Mouse (Mus musculus): Measurements from ENCODE around the gene Spata3. TPM values are rescaled to one million over a fixed set of nuclear protein-coding genes. Genes with fewer than 3 reads are reported as not detected.
"Not testable (repeated sequence)": the region's sequence is repeated elsewhere in the genome, so short reads cannot be mapped to it uniquely, and the experiment has no call there.

Spata3 gene
- polyA plus RNA-seq, 1 experiment: not detected

GRCm38 (mm10) chr1:85992175-85992574 lies 24.4 kb upstream of the Spata3 start:
- Histone ChIP-seq H3K27ac (ENCODE audit: insufficient read depth, low read depth, low read length) (no peak overlapping the region), H3K4me1 (ENCODE audit: control insufficient read depth, insufficient read depth, low read length) (peaks cover 14% of the 10 kb centered on the region), H3K4me3 (ENCODE audit: insufficient read depth, low read length) (no peak overlapping the region)
- TF ChIP-seq POLR2A (IDR thresholded peaks at IDR 0.05; ENCODE audit: borderline replicate concordance, low read depth, low read length): no peak

DNA sequence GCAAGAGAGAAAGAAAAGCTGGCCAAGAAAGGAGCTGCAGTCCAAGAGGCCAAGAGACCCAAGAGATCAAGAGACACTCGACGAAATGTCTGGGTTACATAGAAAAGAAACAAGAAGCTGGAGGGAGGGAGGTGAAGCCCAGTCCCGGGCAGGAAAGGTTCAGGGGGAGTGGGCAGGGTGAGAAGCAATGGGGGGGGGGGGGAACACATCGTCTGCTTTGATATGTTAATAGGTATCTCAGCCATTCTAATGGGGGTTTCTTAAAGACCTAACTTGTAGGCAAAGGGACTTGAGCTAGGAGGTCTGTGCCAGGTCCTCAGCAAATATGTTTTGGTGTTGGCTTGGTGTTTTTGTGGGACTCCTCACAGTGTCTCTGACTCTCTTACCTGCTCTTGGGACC lies 23.1 kb upstream of the Spata3 start:
- TF ChIP-seq POLR2A (IDR thresholded peaks at IDR 0.05; ENCODE audit: borderline replicate concordance, low read depth, low read length) (no peak), CTCF (IDR thresholded peaks at IDR 0.05; ENCODE audit: low read depth, low read length) (no peak)
- Histone ChIP-seq H3K27ac (ENCODE audit: insufficient read depth, low read depth, low read length) (no peak overlapping the region), H3K4me1 (ENCODE audit: control insufficient read depth, insufficient read depth, low read length) (peaks cover 5% of the 10 kb centered on the region), H3K4me3 (ENCODE audit: insufficient read depth, low read length) (no peak overlapping the region)

DNA sequence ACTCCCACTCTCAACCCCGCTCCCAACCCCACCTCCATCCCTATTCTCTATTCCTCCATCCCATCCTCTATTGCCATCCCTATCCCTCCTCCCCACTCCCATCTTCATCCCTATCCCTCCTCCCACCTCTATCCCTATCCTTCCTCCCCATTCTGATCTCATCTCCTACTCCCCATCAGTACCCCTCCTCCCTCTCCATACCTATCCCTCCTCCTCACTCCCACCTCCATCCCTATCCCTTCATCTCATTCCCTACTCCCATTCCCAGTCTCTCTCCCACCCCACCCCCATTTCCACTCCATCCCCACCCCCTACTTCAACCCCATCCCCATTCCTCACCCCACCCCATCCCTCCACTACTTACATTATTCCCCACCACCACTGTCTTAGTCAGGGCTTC lies 19.4 kb upstream of the Spata3 start:
- Histone ChIP-seq H3K4me1 (ENCODE audit: control insufficient read depth, insufficient read depth, low read length) (no peaks in the 10 kb centered on the region), H3K4me3 (ENCODE audit: insufficient read depth, low read length) (no peak overlapping the region), H3K27ac (ENCODE audit: insufficient read depth, low read depth, low read length) (no peak overlapping the region)
- no peak for TF ChIP-seq POLR2A (IDR thresholded peaks at IDR 0.05; ENCODE audit: borderline replicate concordance, low read depth, low read length)
- TF ChIP-seq CTCF (IDR thresholded peaks at IDR 0.05; ENCODE audit: low read depth, low read length): no peak

GRCm38 (mm10) chr1:85998012-85998411 lies 18.6 kb upstream of the Spata3 start:
- no peak overlapping the region for H3K4me3 ChIP-seq (ENCODE audit: insufficient read depth, low read length)
- no peak overlapping the region for H3K27ac ChIP-seq (ENCODE audit: insufficient read depth, low read depth, low read length)
- H3K4me1 ChIP-seq (ENCODE audit: control insufficient read depth, insufficient read depth, low read length): no peaks in the 10 kb centered on the region
- TF ChIP-seq POLR2A (IDR thresholded peaks at IDR 0.05; ENCODE audit: borderline replicate concordance, low read depth, low read length): no peak

DNA sequence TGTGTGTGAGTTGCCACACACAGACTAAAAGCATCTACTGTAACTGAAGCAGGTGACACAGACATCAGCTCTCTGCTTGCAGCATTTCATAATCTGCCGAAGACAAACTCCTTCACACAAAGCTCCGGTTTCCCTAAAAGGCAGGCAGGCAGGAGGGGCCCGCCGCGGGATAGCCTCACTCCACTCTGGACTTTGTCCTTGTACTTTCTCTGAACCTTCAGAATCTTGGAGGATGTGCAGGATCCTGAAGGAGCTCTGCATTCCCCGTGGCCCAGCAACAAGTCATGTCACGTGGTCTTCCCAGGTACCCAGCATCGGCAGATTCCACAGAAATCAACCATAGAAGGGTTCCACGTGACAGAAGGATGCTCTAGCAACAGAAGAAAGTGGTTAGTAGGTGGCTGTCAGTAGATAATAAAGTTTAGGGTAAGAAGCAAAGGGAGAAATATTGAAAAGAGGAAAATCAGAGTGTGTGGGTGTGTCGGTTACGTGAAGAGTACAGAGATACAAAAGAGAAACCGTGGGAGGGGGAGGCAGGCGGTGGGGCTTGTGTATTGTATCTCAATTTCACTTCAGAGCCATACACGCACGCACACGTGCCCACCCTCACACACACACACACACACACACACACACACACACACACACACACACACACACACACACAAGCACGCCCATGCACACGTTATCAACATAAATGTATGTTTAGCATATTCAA lies 16.6 kb upstream of the Spata3 start:
- TF ChIP-seq CTCF (IDR thresholded peaks at IDR 0.05; ENCODE audit: low read depth, low read length): no peak
- no peak for TF ChIP-seq POLR2A (IDR thresholded peaks at IDR 0.05; ENCODE audit: borderline replicate concordance, low read depth, low read length)
- Histone ChIP-seq H3K4me1 (ENCODE audit: control insufficient read depth, insufficient read depth, low read length) (no peaks in the 10 kb centered on the region), H3K4me3 (ENCODE audit: insufficient read depth, low read length) (no peak overlapping the region), H3K27ac (ENCODE audit: insufficient read depth, low read depth, low read length) (no peak overlapping the region)

DNA sequence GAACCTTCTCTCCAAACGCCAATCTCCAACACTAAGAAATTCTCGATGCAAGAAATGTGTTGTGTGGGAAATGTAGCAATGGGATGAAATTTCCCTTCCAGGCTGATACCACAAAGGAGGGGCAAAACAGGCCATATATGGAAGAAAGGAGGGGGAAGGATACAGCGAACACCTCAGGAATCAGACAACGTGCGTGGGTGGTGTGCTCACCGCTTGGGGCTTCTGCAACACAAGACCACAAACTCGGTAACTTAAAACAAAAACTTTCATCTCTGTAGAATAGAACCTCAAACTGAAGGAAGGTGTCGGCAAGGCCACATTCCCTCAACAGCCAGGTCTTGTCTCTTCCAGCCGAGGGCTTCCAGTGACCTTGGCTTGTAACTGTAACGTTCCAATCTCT lies 11.1 kb upstream of the Spata3 start:
- H3K4me3 ChIP-seq (ENCODE audit: insufficient read depth, low read length): no peak overlapping the region
- no peak overlapping the region for H3K27ac ChIP-seq (ENCODE audit: insufficient read depth, low read depth, low read length)
- no peaks in the 10 kb centered on the region for H3K4me1 ChIP-seq (ENCODE audit: control insufficient read depth, insufficient read depth, low read length)
- no peak for TF ChIP-seq CTCF (IDR thresholded peaks at IDR 0.05; ENCODE audit: low read depth, low read length)
- TF ChIP-seq POLR2A (IDR thresholded peaks at IDR 0.05; ENCODE audit: borderline replicate concordance, low read depth, low read length): no peak

DNA sequence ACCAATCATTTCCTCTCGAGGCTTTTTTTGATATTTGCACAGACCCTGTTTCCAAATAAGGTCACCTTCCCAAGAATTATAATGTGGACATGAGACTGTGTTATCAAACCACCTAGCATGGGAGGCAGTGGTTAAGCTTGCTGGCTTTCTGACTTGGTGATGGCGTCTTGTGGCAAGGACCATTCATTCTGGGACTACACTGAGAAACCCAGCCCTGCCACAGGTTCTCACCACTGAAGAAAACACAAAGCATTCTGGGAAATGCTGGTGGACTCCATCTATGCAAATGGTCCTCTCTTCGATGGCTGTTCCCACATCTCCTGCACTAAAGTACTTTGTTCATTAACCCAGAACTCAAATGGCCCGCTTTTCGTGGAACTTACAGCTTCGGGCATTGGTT lies 10.6 kb upstream of the Spata3 start:
- no peak for TF ChIP-seq CTCF (IDR thresholded peaks at IDR 0.05; ENCODE audit: low read depth, low read length)
- no peak for TF ChIP-seq POLR2A (IDR thresholded peaks at IDR 0.05; ENCODE audit: borderline replicate concordance, low read depth, low read length)
- Histone ChIP-seq H3K4me3 (ENCODE audit: insufficient read depth, low read length) (no peak overlapping the region), H3K27ac (ENCODE audit: insufficient read depth, low read depth, low read length) (no peak overlapping the region)

DNA sequence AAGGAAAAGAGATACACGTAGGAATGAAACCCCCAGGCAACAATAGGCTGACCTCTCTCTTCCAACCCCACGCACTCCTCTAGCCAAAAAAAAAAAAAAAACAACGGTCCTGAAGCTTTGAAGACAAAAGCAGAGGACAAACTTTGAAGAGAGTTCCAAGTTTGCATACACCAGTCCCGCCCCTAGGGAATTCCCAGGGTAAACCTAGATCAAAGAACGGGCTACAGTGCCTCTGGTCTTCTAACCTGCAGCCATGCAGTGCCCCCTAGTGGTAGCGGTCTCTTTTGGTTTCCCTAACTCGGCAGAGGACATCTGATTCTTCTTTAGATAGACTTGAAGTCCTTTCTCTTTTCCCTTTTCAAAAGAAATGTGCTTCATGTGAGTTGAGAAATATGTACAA lies 8.8 kb upstream of the Spata3 start:
- Histone ChIP-seq H3K4me3 (ENCODE audit: insufficient read depth, low read length) (no peak overlapping the region), H3K4me1 (ENCODE audit: control insufficient read depth, insufficient read depth, low read length) (no peaks in the 10 kb centered on the region), H3K27ac (ENCODE audit: insufficient read depth, low read depth, low read length) (no peak overlapping the region)
- TF ChIP-seq POLR2A (IDR thresholded peaks at IDR 0.05; ENCODE audit: borderline replicate concordance, low read depth, low read length) (no peak), CTCF (IDR thresholded peaks at IDR 0.05; ENCODE audit: low read depth, low read length) (peak; percentile 93)

More for the DNA sequence above, 10.6 kb upstream of the Spata3 start:
- H3K4me1 ChIP-seq (ENCODE audit: control insufficient read depth, insufficient read depth, low read length): no peaks in the 10 kb centered on the region

GRCm38 (mm10) chr1:86015758-86016157 lies 858 bp upstream of the Spata3 start:
- H3K4me1 ChIP-seq (ENCODE audit: control insufficient read depth, insufficient read depth, low read length); H3K27ac ChIP-seq (ENCODE audit: insufficient read depth, low read depth, low read length); H3K4me3 ChIP-seq (ENCODE audit: insufficient read depth, low read length): not testable (repeated sequence)

DNA sequence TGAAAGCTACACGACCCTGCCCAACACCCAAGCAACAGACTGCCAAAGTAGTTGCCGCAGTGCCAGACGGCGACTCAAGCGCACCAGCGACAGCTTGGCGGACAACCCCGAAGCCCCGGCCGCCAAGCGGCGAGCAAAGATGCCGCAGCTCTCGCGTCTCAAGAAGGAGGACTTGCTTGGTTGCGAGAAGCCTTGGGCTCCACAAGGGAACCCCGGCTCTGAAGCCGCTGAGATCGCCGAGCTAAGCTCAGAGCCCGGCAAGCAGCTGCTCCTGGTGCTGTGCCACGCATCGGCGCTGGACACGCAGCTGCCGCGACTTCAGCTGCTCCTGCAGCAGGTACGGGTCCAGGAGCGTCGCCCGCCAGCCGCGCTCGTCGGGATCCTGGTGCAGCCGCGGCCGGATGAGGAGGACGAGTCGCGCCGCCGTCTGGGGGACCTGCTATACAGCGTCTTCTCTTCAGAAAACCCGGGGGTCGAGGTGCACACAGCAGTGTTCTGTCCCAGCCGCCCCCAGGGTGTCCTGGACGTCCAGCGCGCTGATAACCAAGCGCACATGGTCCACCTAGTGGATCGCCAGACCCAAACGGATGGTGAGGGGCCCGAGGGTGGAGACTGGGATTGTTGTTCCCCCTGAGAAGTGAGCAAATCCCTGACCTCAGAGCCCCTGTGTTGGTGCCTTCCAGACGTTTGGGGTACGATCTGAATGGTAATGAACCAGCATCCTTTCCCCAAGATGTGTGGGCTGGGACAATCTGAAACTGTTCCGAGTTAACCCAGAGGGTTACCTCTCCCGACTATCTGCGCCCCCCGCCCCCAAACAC lies 1.8 kb downstream of the Spata3 start:
- peak overlapping the region; percentile 41 for H3K4me3 ChIP-seq (ENCODE audit: insufficient read depth, low read length)

More for the DNA sequence above, 1.8 kb downstream of the Spata3 start:
- H3K4me1 ChIP-seq (ENCODE audit: control insufficient read depth, insufficient read depth, low read length): peaks cover 4% of the 10 kb centered on the region; the same call in 1 of the 2 replicates
- no peak; the same call in 1 of the 2 replicates for TF ChIP-seq CTCF (IDR thresholded peaks at IDR 0.05; ENCODE audit: low read depth, low read length)
- TF ChIP-seq POLR2A (IDR thresholded peaks at IDR 0.05; ENCODE audit: borderline replicate concordance, low read depth, low read length): no peak
- no peak overlapping the region for H3K27ac ChIP-seq (ENCODE audit: insufficient read depth, low read depth, low read length)

All from bone marrow macrophage, adult 2 months (primary cell).